Mouse (Mus musculus) large intestine, adult 2 months (tissue): ENCODE measurements around the gene Gtf3c3. TPM values are rescaled to one million over a fixed set of nuclear protein-coding genes. Genes with fewer than 3 reads are reported as not detected.

Experiments
- polyA plus RNA-seq: library from polyadenylated mRNA; depleted of rRNA; stranded (reverse); fragments of >200 nt; gene quantifications from 2 replicates; pipeline ENCODE4 v1.2.3, GENCODE M21; 2012; rRNA removed

Gtf3c3 gene
- polyA plus RNA-seq, 1 experiment: 3.3 TPM

Other genes with a start within 250 kb of the Gtf3c3 start
- gene Hecw2, start 243.8 kb downstream of the Gtf3c3 start, polyA plus RNA-seq: 0.22 and 0.24 TPM in 2 replicates
- gene Ccdc150, start 188.3 kb downstream of the Gtf3c3 start, polyA plus RNA-seq: not detected in 2 replicates
- gene Pgap1, start 118.7 kb upstream of the Gtf3c3 start, polyA plus RNA-seq: 0.84 and 1.7 TPM in 2 replicates